Mouse (Mus musculus) heart, embryonic 14.5 days (tissue): ENCODE data around the gene Mid1. TPM values are rescaled to one million over a fixed set of nuclear protein-coding genes. Genes with fewer than 3 reads are reported as not detected.

Experiments
- ATAC-seq: fragments of 200-750 bp; cut with Nextera tagmentation; 2 replicates; pipeline ENCODE4 v1.8.0; 2017; ENCODE audit warnings: low read depth, moderate TSS enrichment; ENCODE audit not compliant: insufficient number of reproducible peaks, insufficient read depth, low FRiP score
- H3K27ac ChIP-seq, 2 experiments: fragments of 200-500 bp in 1 of 2; fragments of 300-500 bp in 1 of 2; sonication (generic) in 1 of 2; replicated peaks in 1 of 2; 2 replicates each; pipeline ENCODE4 v1.5.1; 2012 to 2014; ENCODE audit warnings: low read depth in 2 of 2, low read length in 2 of 2, control low read depth in 1 of 2, mild to moderate bottlenecking in 1 of 2, mixed read lengths in 1 of 2; ENCODE audit not compliant: control insufficient read depth in 1 of 2, insufficient read depth in 1 of 2
- H3K27me3 ChIP-seq: fragments of 300-500 bp; sonication (generic); 2 replicates; pipeline ENCODE4 v1.6.1; 2014; ENCODE audit warnings: mild to moderate bottlenecking, low read length, control low read depth; ENCODE audit not compliant: control insufficient read depth, insufficient read depth
- H3K36me3 ChIP-seq: fragments of 300-500 bp; sonication (generic); 2 replicates; pipeline ENCODE4 v1.6.1; 2014; ENCODE audit warnings: mild to moderate bottlenecking, control low read depth, low read length, mixed read lengths; ENCODE audit not compliant: control insufficient read depth, insufficient read depth
- H3K4me1 ChIP-seq, 2 experiments: fragments of 200-500 bp in 1 of 2; fragments of 300-500 bp in 1 of 2; sonication (generic) in 1 of 2; 2 replicates each; pipeline ENCODE4 v1.6.1; 2012 to 2014; ENCODE audit warnings: low read length in 2 of 2, control low read depth in 1 of 2, mixed read lengths in 1 of 2; ENCODE audit not compliant: control insufficient read depth in 2 of 2, insufficient read depth in 2 of 2
- H3K4me2 ChIP-seq: fragments of 300-500 bp; sonication (generic); 2 replicates; pipeline ENCODE4 v1.6.1; 2014; ENCODE audit warnings: mild to moderate bottlenecking, low read length
- H3K4me3 ChIP-seq, 2 experiments: fragments of 200-500 bp in 1 of 2; fragments of 300-500 bp in 1 of 2; sonication (generic) in 1 of 2; 2 replicates each; pipeline ENCODE4 v1.5.1; 2012 to 2014; ENCODE audit warnings: low read length in 2 of 2, mild to moderate bottlenecking in 2 of 2, control low read depth in 1 of 2, low read depth in 1 of 2, moderate library complexity in 1 of 2; ENCODE audit not compliant: control insufficient read depth in 1 of 2, insufficient read depth in 1 of 2
- H3K9ac ChIP-seq: fragments of 300-500 bp; sonication (generic); 2 replicates; pipeline ENCODE4 v1.6.1; 2014; ENCODE audit warnings: mild to moderate bottlenecking, low read length
- H3K9me3 ChIP-seq: fragments of 300-500 bp; sonication (generic); 2 replicates; pipeline ENCODE4 v1.6.1; 2016; ENCODE audit warnings: low read length, control low read depth; ENCODE audit not compliant: control insufficient read depth
- WGBS: fragments of 180-500 bp; shearing (Covaris S2); extraction: QIAGEN DNeasy Blood & Tissue Kit; methylation state at CpG from one replicate; pipeline ENCODE4 v1.1.7; 2014; 5-methylcytosine and 5-hydroxymethylcytosine counted together
- polyA plus RNA-seq: library from polyadenylated mRNA; unstranded; fragments of >200 nt; fragmentation: Nextera tagmentation; extraction: Ambion mirVana; gene quantifications from 2 replicates; pipeline ENCODE4 v1.2.1, GENCODE M21; 2014

Gene Mid1
- polyA plus RNA-seq = 8.1 and 8.3 TPM in 2 replicates

GRCm38 (mm10) chrX:169685131-169685530 is at the start of gene Mid1:
TSS of gene Mid1 (plus strand) at chrX:169685199.
- peak within 1 kb of the TSS; percentile 56 for H3K4me2 ChIP-seq
- peak within 1 kb of the TSS; percentile 59 to 64 for H3K27ac ChIP-seq
- 15% methylated on average over 10 of the region's 10 CpGs for WGBS
- H3K9ac ChIP-seq = peak within 1 kb of the TSS; percentile 70
- peak within 1 kb of the TSS; percentile 42 to 62 for H3K4me3 ChIP-seq
- no peaks in the 10 kb centered on the region for H3K9me3 ChIP-seq
- no peaks in the 10 kb centered on the region for H3K36me3 ChIP-seq
- no peaks in the 10 kb centered on the region for H3K27me3 ChIP-seq
- no peaks in the 10 kb centered on the region for H3K4me1 ChIP-seq
- no peak for ATAC-seq

DNA sequence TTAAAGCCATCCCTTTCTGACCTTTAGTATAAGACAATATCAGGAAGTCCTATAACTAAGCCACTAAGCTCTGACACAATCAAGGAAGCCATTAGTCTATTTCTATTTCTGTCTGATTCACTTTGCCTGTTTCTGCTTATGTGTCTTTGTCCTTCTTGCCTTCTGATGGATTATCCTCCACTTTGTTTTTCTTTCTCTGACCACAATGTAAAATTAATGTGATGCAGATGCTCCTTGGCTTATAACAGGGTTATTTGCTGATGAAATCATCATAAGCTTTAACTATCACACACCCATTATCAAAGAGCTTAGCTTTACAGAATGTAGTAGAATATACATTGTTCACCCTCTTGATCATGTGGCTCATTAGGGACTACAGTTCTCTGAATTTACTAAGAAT is 11.9 kb upstream of the Mid1 start:
- ATAC-seq = no peak
- no peaks in the 10 kb centered on the region for H3K9me3 ChIP-seq
- no peaks in the 10 kb centered on the region for H3K36me3 ChIP-seq
- no peak overlapping the region for H3K4me2 ChIP-seq
- H3K9ac ChIP-seq = no peak overlapping the region
- H3K27ac ChIP-seq = no peak overlapping the region
- no peaks in the 10 kb centered on the region for H3K27me3 ChIP-seq
- 0 out of 4 replicates have a peak, but pooled peaks cover 0 to 5% of the 10 kb centered on the region in 2 experiments for H3K4me1 ChIP-seq
- H3K4me3 ChIP-seq = no peak overlapping the region

- Histone ChIP-seq H3K4me1 (0 out of 4 replicates have a peak, but pooled peaks cover 0 to 5% of the 10 kb centered on the region in 2 experiments), H3K4me3 (no peak overlapping the region), H3K27me3 (no peaks in the 10 kb centered on the region), H3K9ac (no peak overlapping the region), H3K36me3 (no peaks in the 10 kb centered on the region), H3K4me2 (no peak overlapping the region), H3K9me3 (no peaks in the 10 kb centered on the region), H3K27ac (no peak overlapping the region)
- ATAC-seq = no peak
- 29% methylated on average over 4 of the region's 4 CpGs for WGBS
These were observed 8.7 kb upstream of the Mid1 start for GRCm38 (mm10) chrX:169676313-169676712.

GRCm38 (mm10) chrX:169685731-169686130 is 732 bp downstream of the Mid1 start:
- no peaks in the 10 kb centered on the region for H3K36me3 ChIP-seq
- H3K27me3 ChIP-seq = no peaks in the 10 kb centered on the region
- no peaks in the 10 kb centered on the region for H3K4me1 ChIP-seq
- peak overlapping the region; percentile 56 for H3K4me2 ChIP-seq
- 33% methylated on average over 8 of the region's 8 CpGs for WGBS
- H3K9me3 ChIP-seq = no peaks in the 10 kb centered on the region
- H3K4me3 ChIP-seq = peak overlapping the region; percentile 42 to 62; a peak in 3 of 4 replicates
- peak overlapping the region; percentile 49 to 64; a peak in 3 of 4 replicates for H3K27ac ChIP-seq
- H3K9ac ChIP-seq = peak overlapping the region; percentile 70
- no peak for ATAC-seq

GRCm38 (mm10) chrX:169691217-169691616 is 6.2 kb downstream of the Mid1 start:
- no peak overlapping the region for H3K4me2 ChIP-seq
- H3K27ac ChIP-seq = peak overlapping the region in 1 of 2 experiments; percentile 58; a peak in 2 of 4 replicates
- 67% methylated on average over 2 of the region's 2 CpGs for WGBS
- ATAC-seq = no peak
- no peaks in the 10 kb centered on the region for H3K9me3 ChIP-seq
- H3K27me3 ChIP-seq = no peaks in the 10 kb centered on the region
- H3K4me3 ChIP-seq = no peak overlapping the region
- no peaks in the 10 kb centered on the region for H3K36me3 ChIP-seq
- 0 out of 4 replicates have a peak, but pooled peaks cover 0 to 4% of the 10 kb centered on the region in 2 experiments for H3K4me1 ChIP-seq
- no peak overlapping the region for H3K9ac ChIP-seq

- Histone ChIP-seq H3K36me3 (no peaks in the 10 kb centered on the region), H3K27me3 (no peaks in the 10 kb centered on the region), H3K4me2 (peak overlapping the region; percentile 29; the same call in 1 of the 2 replicates), H3K9ac (no peak overlapping the region), H3K4me3 (no peak overlapping the region), H3K9me3 (no peaks in the 10 kb centered on the region), H3K4me1 (0 out of 4 replicates have a peak, but pooled peaks cover 0 to 4% of the 10 kb centered on the region in 2 experiments), H3K27ac (peak overlapping the region in 1 of 2 experiments; percentile 58; a peak in 2 of 4 replicates)
- ATAC-seq = no peak
- 44% methylated on average over 2 of the region's 2 CpGs for WGBS
These were observed 6.7 kb downstream of the Mid1 start for GRCm38 (mm10) chrX:169691675-169692074.

DNA sequence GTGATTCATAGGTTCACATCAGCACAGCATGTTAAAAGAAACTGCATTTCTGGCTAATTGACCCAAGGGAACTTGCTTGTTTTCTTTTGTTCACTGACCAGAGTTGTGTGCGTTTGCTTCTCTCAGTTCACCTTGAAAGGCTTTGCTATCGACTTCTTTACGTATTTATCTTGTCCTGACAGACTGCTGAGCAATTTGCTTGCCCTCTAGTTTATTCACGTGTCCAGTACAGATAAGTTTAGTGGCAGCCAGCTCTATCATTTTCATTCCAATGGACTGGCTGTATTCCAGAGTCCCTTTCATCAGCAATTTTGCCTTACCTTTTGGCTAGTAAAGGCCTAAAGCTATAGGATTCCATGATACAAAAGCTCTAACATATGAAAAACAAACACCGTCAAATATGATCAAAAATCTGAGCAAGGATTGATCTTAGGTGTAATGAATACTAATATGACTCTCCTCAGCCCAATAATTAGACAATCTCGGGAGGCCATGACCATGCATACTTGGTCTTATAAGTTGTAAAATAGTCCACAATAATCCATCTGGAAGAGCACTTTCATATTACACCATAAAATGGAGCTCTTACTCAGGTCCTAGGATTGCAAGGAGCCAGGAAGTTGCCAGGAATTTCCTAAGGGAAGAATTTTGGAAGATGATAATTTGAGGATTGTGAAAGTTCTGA is 7.4 kb downstream of the Mid1 start:
- H3K27ac ChIP-seq = no peak overlapping the region; a peak in 1 of 4 replicates
- H3K36me3 ChIP-seq = no peaks in the 10 kb centered on the region
- peak overlapping the region; percentile 29; the same call in 1 of the 2 replicates for H3K4me2 ChIP-seq
- ATAC-seq = no peak
- no peak overlapping the region for H3K9ac ChIP-seq
- H3K27me3 ChIP-seq = no peaks in the 10 kb centered on the region
- no peak overlapping the region for H3K4me3 ChIP-seq
- 44% methylated on average over 6 of the region's 6 CpGs for WGBS
- H3K9me3 ChIP-seq = no peaks in the 10 kb centered on the region
- 0 out of 4 replicates have a peak, but pooled peaks cover 0 to 4% of the 10 kb centered on the region in 2 experiments for H3K4me1 ChIP-seq
